Mouse (Mus musculus) ES-E14 (cell line): ENCODE results near the gene Srebf1. TPM values are rescaled to one million over a fixed set of nuclear protein-coding genes. Genes with fewer than 3 reads are reported as not detected.
A peak's percentile ranks its signal among the peaks of the same experiment; 100 is the strongest.

ENCODE experiments used
- DNase-seq: peaks from one replicate; pipeline ENCODE4 v3.0.0-alpha.2; 2013; ENCODE audit warnings: low read depth, low spot score
- H3K27ac ChIP-seq: 2 replicates; pipeline ENCODE4 v1.5.1; 2012; ENCODE audit warnings: low read depth, mild to moderate bottlenecking, low read length, moderate library complexity, mixed read lengths; ENCODE audit not compliant: poor library complexity, insufficient read depth, severe bottlenecking
- H3K36me3 ChIP-seq: 2 replicates; pipeline ENCODE4 v1.6.1; 2012; ENCODE audit warnings: mild to moderate bottlenecking, low read length, moderate library complexity, mixed read lengths; ENCODE audit not compliant: control insufficient read depth, poor library complexity, insufficient read depth, severe bottlenecking
- H3K4me1 ChIP-seq, 2 experiments: fragments of 150-350 bp in 1 of 2; sonication (generic) in 1 of 2; 2 replicates each; pipeline ENCODE4 v1.6.1; 2012; ENCODE audit warnings: low read length in 2 of 2, mild to moderate bottlenecking in 1 of 2, mixed read lengths in 1 of 2; ENCODE audit not compliant: control insufficient read depth in 2 of 2, insufficient read depth in 2 of 2, poor library complexity in 1 of 2
- H3K4me3 ChIP-seq, 2 experiments: fragments of 150-350 bp in 1 of 2; sonication (generic) in 1 of 2; 2 replicates each; pipeline ENCODE4 v1.5.1; 2012; ENCODE audit warnings: low read length in 2 of 2, low read depth in 1 of 2, mild to moderate bottlenecking in 1 of 2, mixed read lengths in 1 of 2; ENCODE audit not compliant: insufficient read depth in 1 of 2, poor library complexity in 1 of 2, severe bottlenecking in 1 of 2
- H3K9ac ChIP-seq: 2 replicates; pipeline ENCODE4 v1.6.1; 2012; ENCODE audit warnings: low read depth, mild to moderate bottlenecking, low read length, mixed read lengths; ENCODE audit not compliant: poor library complexity, insufficient read depth, severe bottlenecking
- H3K9me3 ChIP-seq: fragments of 150-350 bp; sonication (generic); 2 replicates; pipeline ENCODE4 v1.6.1; 2012; ENCODE audit warnings: low read depth, mild to moderate bottlenecking, low read length; ENCODE audit not compliant: control insufficient read depth, insufficient read depth
- CHD2 ChIP-seq: IDR thresholded peaks from 2 replicates; pipeline ENCODE4 v1.6.1; 2014; ENCODE audit warnings: mild to moderate bottlenecking, low read depth, low read length, inconsistent platforms
- HCFC1 ChIP-seq: IDR thresholded peaks from 2 replicates; pipeline ENCODE4 v1.6.1; 2012; ENCODE audit warnings: low read length, inconsistent platforms, borderline replicate concordance; ENCODE audit not compliant: insufficient read depth
- MAFK ChIP-seq: IDR thresholded peaks from 2 replicates; pipeline ENCODE4 v1.6.1; 2014; ENCODE audit warnings: mild to moderate bottlenecking, low read depth, low read length, inconsistent platforms; ENCODE audit not compliant: insufficient read depth
- ZC3H11A ChIP-seq: IDR thresholded peaks from 2 replicates; pipeline ENCODE4 v1.6.1; 2012; ENCODE audit warnings: low read depth, mild to moderate bottlenecking, inconsistent platforms, low read length, borderline replicate concordance
- ZNF384 ChIP-seq: IDR thresholded peaks from 2 replicates; pipeline ENCODE4 v1.6.1; 2012; ENCODE audit warnings: low read depth, low read length, inconsistent platforms
- in situ Hi-C, 2 experiments: fragments of 600-800 bp; cut with MboI; formaldehyde crosslinking; loops; one replicate each; pipeline ENCODE4 v1.15.1; 2025; ENCODE audit warnings: low sequenced_read_pairs in 2 of 2, inconsistent platforms in 1 of 2; ENCODE audit not compliant: unreplicated experiment in 2 of 2
- total RNA-seq: library from RNA; depleted of rRNA; stranded (reverse); fragments of 300-350 nt; gene quantifications from 2 replicates; pipeline ENCODE4 v1.2.3, GENCODE M21; 2012

Srebf1 gene
- total RNA-seq, 1 experiment = 136 TPM

DNA sequence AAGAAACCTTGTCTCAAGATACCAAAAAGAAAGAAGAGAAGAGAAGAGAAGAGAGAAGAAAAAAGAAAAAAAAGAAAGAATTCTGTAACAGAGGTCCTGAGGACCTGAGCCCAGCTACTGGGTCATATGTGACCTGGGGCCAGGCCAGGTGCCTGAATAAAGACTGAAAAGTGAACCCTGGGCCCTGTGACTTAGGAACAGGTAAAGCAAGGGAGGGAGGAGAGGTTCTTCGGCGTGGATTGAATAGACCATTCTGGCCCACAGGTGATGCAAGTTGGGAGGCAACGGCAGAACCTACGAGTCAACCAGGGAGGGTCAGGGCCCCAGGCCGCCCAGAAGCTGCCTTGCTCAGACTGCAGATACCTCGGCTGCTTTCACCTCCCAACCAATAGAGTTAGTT is 956 bp downstream of the Srebf1 start:
- DNase-seq = no peak
- Histone ChIP-seq H3K4me1 (peaks cover 3 to 15% of the 10 kb centered on the region in 2 experiments; a peak in 3 of 4 replicates), H3K4me3 (peak overlapping the region in 1 of 2 experiments; percentile 68; a peak in 2 of 4 replicates), H3K9ac (peak overlapping the region; percentile 33; the same call in 1 of the 2 replicates), H3K36me3 (peaks cover 10% of the 10 kb centered on the region; the same call in 1 of the 2 replicates), H3K27ac (no peak overlapping the region), H3K9me3 (no peaks in the 10 kb centered on the region)
- TF ChIP-seq ZC3H11A (no peak), HCFC1 (no peak), CHD2 (no peak), ZNF384 (no peak), MAFK (no peak)
- in situ Hi-C loops = no loop called here

- H3K36me3 ChIP-seq = peaks cover 10% of the 10 kb centered on the region; the same call in 1 of the 2 replicates
- no peak overlapping the region for H3K27ac ChIP-seq
- TF ChIP-seq MAFK (no peak), HCFC1 (0 out of 2 replicates have a peak, but pooled peaks have one; percentile 34)
- peak; percentile 85 for DNase-seq
- in situ Hi-C loops = no loop called here
- peaks cover 3 to 15% of the 10 kb centered on the region in 2 experiments; a peak in 3 of 4 replicates for H3K4me1 ChIP-seq
- H3K9me3 ChIP-seq = no peaks in the 10 kb centered on the region
- H3K4me3 ChIP-seq = peak overlapping the region; percentile 82 to 100
- H3K9ac ChIP-seq = peak overlapping the region; percentile 91
These were observed 2.0 kb downstream of the Srebf1 start for GRCm38 (mm10) chr11:60220291-60220804.

DNA sequence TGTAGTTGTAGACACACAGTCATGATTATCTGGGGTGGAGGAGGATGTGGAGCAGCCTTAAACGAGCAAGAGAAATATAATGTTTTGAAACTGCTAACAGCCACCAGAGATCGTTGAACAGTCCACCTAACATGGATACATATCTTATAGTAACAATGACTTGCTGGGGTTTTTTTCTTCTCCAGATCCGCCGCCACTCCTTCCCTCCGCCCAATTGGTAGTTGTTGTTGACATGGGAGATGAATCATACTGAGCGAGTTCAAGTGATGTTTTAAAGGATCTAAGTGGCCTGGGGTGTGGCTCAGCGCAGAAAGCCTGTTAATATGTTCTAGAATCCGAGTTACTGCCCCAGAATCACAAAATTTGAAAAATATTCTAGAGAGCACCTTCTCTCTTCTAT is 2.8 kb downstream of the Srebf1 start:
- TF ChIP-seq ZNF384 = no peak
- no peak for TF ChIP-seq ZC3H11A
- no peak for TF ChIP-seq MAFK
- no peak for TF ChIP-seq CHD2
- no peak for TF ChIP-seq HCFC1
- Histone ChIP-seq H3K4me1 (peaks cover 3 to 13% of the 10 kb centered on the region in 2 experiments; a peak in 3 of 4 replicates), H3K9me3 (no peaks in the 10 kb centered on the region), H3K36me3 (peaks cover 10% of the 10 kb centered on the region; the same call in 1 of the 2 replicates), H3K27ac (no peak overlapping the region), H3K4me3 (peak overlapping the region; percentile 82 to 100), H3K9ac (peak overlapping the region; percentile 91; the same call in 1 of the 2 replicates)
- no peak for DNase-seq
- in situ Hi-C loops = no loop called here

GRCm38 (mm10) chr11:60217467-60217866 is 4.9 kb downstream of the Srebf1 start:
- Histone ChIP-seq H3K4me1 (peaks cover 5 to 22% of the 10 kb centered on the region in 2 experiments; a peak in 3 of 4 replicates), H3K9ac (no peak overlapping the region), H3K4me3 (no peak overlapping the region), H3K36me3 (peaks cover 10% of the 10 kb centered on the region; the same call in 1 of the 2 replicates), H3K27ac (no peak overlapping the region), H3K9me3 (no peaks in the 10 kb centered on the region)
- TF ChIP-seq ZC3H11A (no peak), ZNF384 (no peak), HCFC1 (no peak), MAFK (no peak), CHD2 (no peak)
- in situ Hi-C loops = no loop called here
- no peak for DNase-seq

DNA sequence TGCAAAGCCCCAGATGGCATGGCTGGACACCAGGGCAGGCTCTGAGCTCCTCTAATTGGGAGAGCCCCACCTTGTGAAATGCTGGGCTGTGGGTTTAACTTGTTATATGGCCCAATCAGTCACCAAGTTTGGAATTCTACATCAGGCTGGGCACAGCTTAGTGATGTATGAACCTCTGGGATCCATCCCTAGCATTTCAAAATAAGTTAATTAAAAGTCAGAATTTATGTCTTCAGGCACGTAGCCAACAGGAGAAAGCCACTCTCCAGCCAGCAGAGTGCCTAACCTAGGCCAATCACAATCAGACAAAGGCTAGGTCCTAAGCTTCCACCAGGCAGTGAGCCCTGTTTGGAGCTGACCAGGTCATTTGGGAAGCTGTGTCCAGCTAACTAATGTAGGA is 5.7 kb downstream of the Srebf1 start:
- no peak for DNase-seq
- Histone ChIP-seq H3K9ac (no peak overlapping the region), H3K9me3 (no peaks in the 10 kb centered on the region), H3K27ac (no peak overlapping the region), H3K36me3 (peaks cover 10% of the 10 kb centered on the region; the same call in 1 of the 2 replicates), H3K4me1 (peaks cover 7 to 25% of the 10 kb centered on the region in 2 experiments; a peak in 3 of 4 replicates), H3K4me3 (no peak overlapping the region)
- TF ChIP-seq ZNF384 (no peak), CHD2 (no peak), MAFK (no peak), ZC3H11A (no peak), HCFC1 (no peak)
- in situ Hi-C loops = no loop called here
